Mouse (Mus musculus): ENCODE data around the gene AI661453. TPM values are rescaled to one million over a fixed set of nuclear protein-coding genes. Genes with fewer than 3 reads are reported as not detected.

AI661453 gene
- polyA plus RNA-seq, 1 experiment from 2014 or later = 0.55 TPM

- H3K4me2 ChIP-seq = no peak overlapping the region
- 72% methylated on average over 3 of the region's 3 CpGs for WGBS
- H3K36me3 ChIP-seq = no peaks in the 10 kb centered on the region
- no peak overlapping the region for H3K27ac ChIP-seq
- peaks cover 37% of the 10 kb centered on the region for H3K27me3 ChIP-seq
- peaks cover 13% of the 10 kb centered on the region for H3K4me1 ChIP-seq (replicated peaks)
- no peak for ATAC-seq (ENCODE audit: insufficient number of reproducible peaks, insufficient read depth, low FRiP score, low TSS enrichment, low read depth)
- no peaks in the 10 kb centered on the region for H3K9me3 ChIP-seq
- no peak overlapping the region for H3K4me3 ChIP-seq (replicated peaks)
- H3K9ac ChIP-seq (replicated peaks) = no peak overlapping the region
Measured at GRCm38 (mm10) chr17:47442271-47442670, 5.9 kb downstream of the AI661453 start.

GRCm38 (mm10) chr17:47444113-47444512 is 7.7 kb downstream of the AI661453 start:
- H3K27me3 ChIP-seq = peaks cover 19% of the 10 kb centered on the region
- H3K27ac ChIP-seq = no peak overlapping the region
- no peak for ATAC-seq (ENCODE audit: insufficient number of reproducible peaks, insufficient read depth, low FRiP score, low TSS enrichment, low read depth)
- WGBS = 72% methylated on average over 6 of the region's 6 CpGs
- H3K4me1 ChIP-seq (replicated peaks) = peaks cover 23% of the 10 kb centered on the region
- H3K9me3 ChIP-seq = no peaks in the 10 kb centered on the region
- H3K4me2 ChIP-seq = no peak overlapping the region
- no peak overlapping the region for H3K4me3 ChIP-seq (replicated peaks)
- no peak overlapping the region for H3K9ac ChIP-seq (replicated peaks)
- no peaks in the 10 kb centered on the region for H3K36me3 ChIP-seq

GRCm38 (mm10) chr17:47445518-47445917 is 9.1 kb downstream of the AI661453 start:
- H3K4me1 ChIP-seq (replicated peaks) = peaks cover 31% of the 10 kb centered on the region
- no peak overlapping the region for H3K27ac ChIP-seq
- peaks cover 7% of the 10 kb centered on the region for H3K27me3 ChIP-seq
- H3K9ac ChIP-seq (replicated peaks) = no peak overlapping the region
- 77% methylated on average over 11 of the region's 11 CpGs for WGBS
- no peak for ATAC-seq (ENCODE audit: insufficient number of reproducible peaks, insufficient read depth, low FRiP score, low TSS enrichment, low read depth)
- no peak overlapping the region for H3K4me2 ChIP-seq
- no peaks in the 10 kb centered on the region for H3K9me3 ChIP-seq
- no peak overlapping the region for H3K4me3 ChIP-seq (replicated peaks)
- no peaks in the 10 kb centered on the region for H3K36me3 ChIP-seq

GRCm38 (mm10) chr17:47446025-47446424 is 9.6 kb downstream of the AI661453 start:
- Histone ChIP-seq H3K4me3 (replicated peaks) (no peak overlapping the region), H3K27me3 (peaks cover 3% of the 10 kb centered on the region), H3K4me1 (replicated peaks) (peaks cover 30% of the 10 kb centered on the region), H3K4me2 (no peak overlapping the region), H3K36me3 (no peaks in the 10 kb centered on the region), H3K9me3 (no peaks in the 10 kb centered on the region), H3K9ac (replicated peaks) (no peak overlapping the region), H3K27ac (no peak overlapping the region)
- WGBS = 85% methylated on average over 9 of the region's 9 CpGs
- no peak for ATAC-seq (ENCODE audit: insufficient number of reproducible peaks, insufficient read depth, low FRiP score, low TSS enrichment, low read depth)

- no peaks in the 10 kb centered on the region for H3K36me3 ChIP-seq
- peaks cover 28% of the 10 kb centered on the region for H3K4me1 ChIP-seq (replicated peaks)
- 0 out of 2 replicates have a peak, but pooled peaks cover 2% of the 10 kb centered on the region for H3K27me3 ChIP-seq
- H3K4me2 ChIP-seq = no peak overlapping the region
- no peak overlapping the region for H3K4me3 ChIP-seq (replicated peaks)
- ATAC-seq (ENCODE audit: insufficient number of reproducible peaks, insufficient read depth, low FRiP score, low TSS enrichment, low read depth) = no peak
- 87% methylated on average over 11 of the region's 11 CpGs for WGBS
- no peaks in the 10 kb centered on the region for H3K9me3 ChIP-seq
- no peak overlapping the region for H3K27ac ChIP-seq
- no peak overlapping the region for H3K9ac ChIP-seq (replicated peaks)
Measured at GRCm38 (mm10) chr17:47446561-47446960, 10.1 kb downstream of the AI661453 start.

GRCm38 (mm10) chr17:47448523-47449372 is 12.3 kb downstream of the AI661453 start:
- 0 out of 2 replicates have a peak overlapping the region, but pooled peaks have one; percentile 12 for H3K27ac ChIP-seq
- no peaks in the 10 kb centered on the region for H3K27me3 ChIP-seq
- WGBS = 34% methylated on average over 8 of the region's 8 CpGs
- H3K9me3 ChIP-seq = no peaks in the 10 kb centered on the region
- ATAC-seq (ENCODE audit: insufficient number of reproducible peaks, insufficient read depth, low FRiP score, low TSS enrichment, low read depth) = no peak
- no peak overlapping the region for H3K4me3 ChIP-seq (replicated peaks)
- no peak overlapping the region for H3K9ac ChIP-seq (replicated peaks)
- no peaks in the 10 kb centered on the region for H3K36me3 ChIP-seq
- no peak overlapping the region for H3K4me2 ChIP-seq
- H3K4me1 ChIP-seq (replicated peaks) = peaks cover 31% of the 10 kb centered on the region

- WGBS = 54% methylated on average over 5 of the region's 5 CpGs
- H3K27ac ChIP-seq = 0 out of 2 replicates have a peak overlapping the region, but pooled peaks have one; percentile 12
- no peak overlapping the region for H3K4me3 ChIP-seq (replicated peaks)
- no peak for ATAC-seq (ENCODE audit: insufficient number of reproducible peaks, insufficient read depth, low FRiP score, low TSS enrichment, low read depth)
- no peak overlapping the region for H3K4me2 ChIP-seq
- no peaks in the 10 kb centered on the region for H3K9me3 ChIP-seq
- no peaks in the 10 kb centered on the region for H3K27me3 ChIP-seq
- no peak overlapping the region for H3K9ac ChIP-seq (replicated peaks)
- no peaks in the 10 kb centered on the region for H3K36me3 ChIP-seq
- H3K4me1 ChIP-seq (replicated peaks) = peaks cover 31% of the 10 kb centered on the region
Measured at GRCm38 (mm10) chr17:47449432-47449831, 13.0 kb downstream of the AI661453 start.

GRCm38 (mm10) chr17:47450239-47450638 is 13.8 kb downstream of the AI661453 start:
- Histone ChIP-seq H3K4me3 (replicated peaks) (no peak overlapping the region), H3K27me3 (no peaks in the 10 kb centered on the region), H3K4me2 (no peak overlapping the region), H3K9ac (replicated peaks) (no peak overlapping the region), H3K36me3 (no peaks in the 10 kb centered on the region), H3K4me1 (replicated peaks) (peaks cover 31% of the 10 kb centered on the region), H3K27ac (no peak overlapping the region), H3K9me3 (no peaks in the 10 kb centered on the region)
- no peak for ATAC-seq (ENCODE audit: insufficient number of reproducible peaks, insufficient read depth, low FRiP score, low TSS enrichment, low read depth)
- 30% methylated on average over 7 of the region's 7 CpGs for WGBS

GRCm38 (mm10) chr17:47450880-47451565 is 14.6 kb downstream of the AI661453 start:
- no peaks in the 10 kb centered on the region for H3K9me3 ChIP-seq
- ATAC-seq (ENCODE audit: insufficient number of reproducible peaks, insufficient read depth, low FRiP score, low TSS enrichment, low read depth) = no peak
- no peaks in the 10 kb centered on the region for H3K36me3 ChIP-seq
- H3K9ac ChIP-seq (replicated peaks) = no peak overlapping the region
- no peak overlapping the region for H3K4me2 ChIP-seq
- H3K4me3 ChIP-seq (replicated peaks) = no peak overlapping the region
- 74% methylated on average over 12 of the region's 12 CpGs for WGBS
- no peaks in the 10 kb centered on the region for H3K27me3 ChIP-seq
- peaks cover 31% of the 10 kb centered on the region for H3K4me1 ChIP-seq (replicated peaks)
- no peak overlapping the region for H3K27ac ChIP-seq

GRCm38 (mm10) chr17:47452886-47453285 is 16.5 kb downstream of the AI661453 start:
- H3K27ac ChIP-seq = no peak overlapping the region
- H3K4me1 ChIP-seq (replicated peaks) = peaks cover 31% of the 10 kb centered on the region
- WGBS = 38% methylated on average over 7 of the region's 7 CpGs
- ATAC-seq (ENCODE audit: insufficient number of reproducible peaks, insufficient read depth, low FRiP score, low TSS enrichment, low read depth) = no peak
- no peak overlapping the region for H3K4me2 ChIP-seq
- no peaks in the 10 kb centered on the region for H3K27me3 ChIP-seq
- H3K9me3 ChIP-seq = no peaks in the 10 kb centered on the region
- no peak overlapping the region for H3K9ac ChIP-seq (replicated peaks)
- H3K4me3 ChIP-seq (replicated peaks) = no peak overlapping the region
- no peaks in the 10 kb centered on the region for H3K36me3 ChIP-seq

GRCm38 (mm10) chr17:47454675-47455074 is 18.3 kb downstream of the AI661453 start:
- 63% methylated on average over 8 of the region's 8 CpGs for WGBS
- H3K27me3 ChIP-seq = no peaks in the 10 kb centered on the region
- H3K4me1 ChIP-seq (replicated peaks) = peaks cover 15% of the 10 kb centered on the region
- H3K4me3 ChIP-seq (replicated peaks) = no peak overlapping the region
- no peak overlapping the region for H3K4me2 ChIP-seq
- no peaks in the 10 kb centered on the region for H3K36me3 ChIP-seq
- H3K9me3 ChIP-seq = no peaks in the 10 kb centered on the region
- no peak for ATAC-seq (ENCODE audit: insufficient number of reproducible peaks, insufficient read depth, low FRiP score, low TSS enrichment, low read depth)
- H3K27ac ChIP-seq = no peak overlapping the region
- no peak overlapping the region for H3K9ac ChIP-seq (replicated peaks)
